Mouse (Mus musculus) liver, embryonic 11.5 days (tissue): Measurements from ENCODE around the gene Cplx1. TPM values are rescaled to one million over a fixed set of nuclear protein-coding genes. Genes with fewer than 3 reads are reported as not detected.

ENCODE experiments used
- ATAC-seq: fragments of 200-750 bp; cut with Nextera tagmentation; replicated peaks from 2 replicates; pipeline ENCODE4 v1.8.0; 2017; ENCODE audit warnings: moderate number of reproducible peaks, mild to moderate bottlenecking, moderate TSS enrichment, moderate library complexity; ENCODE audit not compliant: low FRiP score
- DNase-seq: peaks from one replicate; pipeline ENCODE4 v3.0.0-alpha.2; 2017; ENCODE audit warnings: low spot score
- H3K27ac ChIP-seq: fragments of 300-500 bp; sonication (generic); 2 replicates; pipeline ENCODE4 v1.5.1; 2014; ENCODE audit warnings: mild to moderate bottlenecking, low read depth, low read length, control low read depth
- H3K27me3 ChIP-seq: fragments of 300-500 bp; sonication (generic); replicated peaks from 2 replicates; pipeline ENCODE4 v1.6.1; 2014; ENCODE audit warnings: low read length, mixed read lengths; ENCODE audit not compliant: control insufficient read depth, insufficient read depth
- H3K36me3 ChIP-seq: fragments of 300-500 bp; sonication (generic); 2 replicates; pipeline ENCODE4 v1.6.1; 2014; ENCODE audit warnings: mild to moderate bottlenecking, low read length, moderate library complexity, mixed read lengths; ENCODE audit not compliant: control insufficient read depth, insufficient read depth
- H3K4me1 ChIP-seq: fragments of 300-500 bp; sonication (generic); replicated peaks from 2 replicates; pipeline ENCODE4 v1.6.1; 2014; ENCODE audit warnings: low read length, mixed read lengths; ENCODE audit not compliant: control insufficient read depth, insufficient read depth
- H3K4me2 ChIP-seq: fragments of 300-500 bp; sonication (generic); 2 replicates; pipeline ENCODE4 v1.6.1; 2014; ENCODE audit warnings: mild to moderate bottlenecking, control low read depth, moderate library complexity
- H3K4me3 ChIP-seq: fragments of 300-500 bp; sonication (generic); 2 replicates; pipeline ENCODE4 v1.5.1; 2014; ENCODE audit warnings: low read depth, low read length, control low read depth
- H3K9ac ChIP-seq: fragments of 300-500 bp; sonication (generic); 2 replicates; pipeline ENCODE4 v1.6.1; 2014; ENCODE audit warnings: low read depth, low read length, control low read depth
- H3K9me3 ChIP-seq: fragments of 300-500 bp; sonication (generic); 2 replicates; pipeline ENCODE4 v1.6.1; 2016; ENCODE audit warnings: low read length, inconsistent platforms, mixed read lengths; ENCODE audit not compliant: control insufficient read depth
- WGBS: fragments of 180-500 bp; shearing (Covaris S2); extraction: QIAGEN DNeasy Blood & Tissue Kit; methylation state at CpG from one replicate; pipeline ENCODE4 v1.1.7; 2014; 5-methylcytosine and 5-hydroxymethylcytosine counted together
- polyA plus RNA-seq: library from polyadenylated mRNA; unstranded; fragments of >200 nt; fragmentation: Nextera tagmentation; extraction: Ambion mirVana; gene quantifications from 2 replicates; pipeline ENCODE4 v1.2.1, GENCODE M21; 2014

Gene Cplx1
- polyA plus RNA-seq: not detected in 2 replicates

- ATAC-seq: no peak; the same call in 1 of the 2 replicates
- 2% methylated on average over 56 of the region's 56 CpGs for WGBS
- H3K9me3 ChIP-seq: no peaks in the 10 kb centered on the region
- H3K9ac ChIP-seq: no peak within 1 kb of the TSS
- no peaks in the 10 kb centered on the region for H3K36me3 ChIP-seq
- DNase-seq: peak; percentile 61
- H3K27me3 ChIP-seq: peaks cover 44% of the 10 kb centered on the region
- peak within 1 kb of the TSS; percentile 56 for H3K4me2 ChIP-seq
- no peak within 1 kb of the TSS for H3K27ac ChIP-seq
- no peaks in the 10 kb centered on the region; the same call in 1 of the 2 replicates for H3K4me1 ChIP-seq
- peak within 1 kb of the TSS; percentile 21 for H3K4me3 ChIP-seq
These were observed at the start of gene Cplx1 for GRCm38 (mm10) chr5:108549489-108550206. Gene Cplx1 (minus strand): TSS chr5:108550024.

- no peak overlapping the region for H3K27ac ChIP-seq
- H3K27me3 ChIP-seq: no peaks in the 10 kb centered on the region
- no peaks in the 10 kb centered on the region for H3K4me1 ChIP-seq
- H3K9me3 ChIP-seq: no peaks in the 10 kb centered on the region
- WGBS: 91% methylated on average over 3 of the region's 3 CpGs
- H3K9ac ChIP-seq: no peak overlapping the region
- H3K4me3 ChIP-seq: no peak overlapping the region
- DNase-seq (no peak), ATAC-seq (no peak)
- peaks cover 50% of the 10 kb centered on the region for H3K36me3 ChIP-seq
- H3K4me2 ChIP-seq: no peak overlapping the region
These were observed 31.6 kb upstream of the Cplx1 start for GRCm38 (mm10) chr5:108581361-108581891.

DNA sequence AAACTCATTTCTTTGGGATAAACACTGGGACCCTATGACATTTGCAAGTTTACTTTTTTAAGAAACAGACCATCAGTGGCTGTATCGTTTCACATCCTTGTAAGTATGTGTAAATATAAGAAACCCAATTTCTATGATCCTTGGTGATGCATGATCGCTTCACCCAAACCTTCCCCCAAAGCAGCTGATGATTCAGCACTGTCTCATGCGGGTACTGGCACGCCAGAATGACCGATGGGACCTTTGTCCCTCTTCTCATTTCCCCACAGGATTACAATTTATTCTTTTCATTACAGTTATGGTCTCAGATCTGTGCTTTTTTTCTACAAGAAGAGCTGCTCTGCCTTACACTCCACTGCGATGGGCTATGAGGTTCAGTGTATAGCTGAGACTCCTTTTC is 23.2 kb upstream of the Cplx1 start:
- no peak overlapping the region for H3K27ac ChIP-seq
- H3K9ac ChIP-seq: no peak overlapping the region
- H3K4me1 ChIP-seq: no peaks in the 10 kb centered on the region
- peaks cover 51% of the 10 kb centered on the region for H3K36me3 ChIP-seq
- no peaks in the 10 kb centered on the region for H3K27me3 ChIP-seq
- H3K4me3 ChIP-seq: no peak overlapping the region
- WGBS: 88% methylated on average over 6 of the region's 6 CpGs
- H3K4me2 ChIP-seq: no peak overlapping the region
- ATAC-seq: no peak
- DNase-seq: no peak
- H3K9me3 ChIP-seq: no peaks in the 10 kb centered on the region

DNA sequence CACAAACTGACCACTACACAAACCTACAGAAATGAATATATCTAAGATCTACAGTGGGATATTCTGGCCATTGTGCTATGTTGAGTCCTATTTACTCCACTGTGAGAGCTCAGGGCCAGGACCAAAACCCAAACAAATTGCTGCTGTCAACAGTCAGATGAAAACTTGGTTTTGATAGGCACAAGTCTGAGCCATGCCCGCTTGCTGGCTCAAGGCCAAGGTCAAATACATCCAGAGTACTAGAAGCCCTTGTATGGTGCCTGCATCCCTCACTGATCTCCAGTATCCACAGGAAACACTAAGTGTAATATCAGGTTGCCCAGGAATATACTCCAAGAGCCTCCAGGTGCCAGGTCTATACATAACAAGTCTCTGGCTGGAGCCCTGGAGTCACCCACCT is 21.2 kb upstream of the Cplx1 start:
- Histone ChIP-seq H3K9me3 (no peaks in the 10 kb centered on the region), H3K27me3 (no peaks in the 10 kb centered on the region), H3K4me3 (no peak overlapping the region), H3K4me1 (no peaks in the 10 kb centered on the region), H3K9ac (no peak overlapping the region), H3K27ac (no peak overlapping the region), H3K36me3 (peaks cover 49% of the 10 kb centered on the region), H3K4me2 (no peak overlapping the region)
- DNase-seq: no peak
- ATAC-seq: no peak
- 83% methylated on average over 1 of the region's 1 CpGs for WGBS

- 97% methylated on average over 2 of the region's 2 CpGs for WGBS
- Histone ChIP-seq H3K27ac (no peak overlapping the region), H3K9me3 (no peaks in the 10 kb centered on the region), H3K36me3 (peaks cover 35% of the 10 kb centered on the region), H3K4me2 (no peak overlapping the region), H3K4me3 (no peak overlapping the region), H3K27me3 (no peaks in the 10 kb centered on the region), H3K4me1 (no peaks in the 10 kb centered on the region), H3K9ac (no peak overlapping the region)
- DNase-seq (no peak), ATAC-seq (no peak)
These were observed 17.3 kb upstream of the Cplx1 start for GRCm38 (mm10) chr5:108567104-108567503.

- 72% methylated on average over 4 of the region's 4 CpGs for WGBS
- DNase-seq (no peak), ATAC-seq (no peak)
- no peak overlapping the region for H3K4me3 ChIP-seq
- no peaks in the 10 kb centered on the region for H3K9me3 ChIP-seq
- no peak overlapping the region for H3K9ac ChIP-seq
- no peak overlapping the region for H3K27ac ChIP-seq
- H3K4me1 ChIP-seq: no peaks in the 10 kb centered on the region
- no peaks in the 10 kb centered on the region for H3K27me3 ChIP-seq
- no peak overlapping the region for H3K4me2 ChIP-seq
- peaks cover 31% of the 10 kb centered on the region for H3K36me3 ChIP-seq
These were observed 16.7 kb upstream of the Cplx1 start for GRCm38 (mm10) chr5:108566523-108566922.

DNA sequence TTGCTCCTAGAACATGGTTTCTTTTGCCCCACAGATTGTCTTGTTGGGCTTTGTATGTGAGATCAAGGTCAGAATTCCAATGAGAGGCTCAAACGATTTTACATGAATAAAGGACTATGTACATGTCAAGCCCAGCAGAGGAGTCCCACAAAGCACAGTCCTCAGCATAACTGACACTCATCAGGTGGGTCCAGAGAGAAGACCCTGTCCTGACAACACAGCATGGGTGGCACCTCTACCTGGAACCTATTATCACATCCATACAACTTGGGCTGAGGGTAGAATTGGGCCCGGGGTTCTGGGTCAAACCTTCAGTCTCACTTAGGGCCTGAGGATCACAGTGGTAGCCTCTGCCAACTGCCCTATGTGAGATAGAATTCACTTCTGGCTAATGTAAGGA is 15.6 kb upstream of the Cplx1 start:
- WGBS: 92% methylated on average over 2 of the region's 2 CpGs
- Histone ChIP-seq H3K4me2 (no peak overlapping the region), H3K9ac (no peak overlapping the region), H3K27ac (no peak overlapping the region), H3K4me1 (no peaks in the 10 kb centered on the region), H3K27me3 (no peaks in the 10 kb centered on the region), H3K4me3 (no peak overlapping the region), H3K9me3 (no peaks in the 10 kb centered on the region), H3K36me3 (peaks cover 23% of the 10 kb centered on the region)
- ATAC-seq (no peak), DNase-seq (no peak)

DNA sequence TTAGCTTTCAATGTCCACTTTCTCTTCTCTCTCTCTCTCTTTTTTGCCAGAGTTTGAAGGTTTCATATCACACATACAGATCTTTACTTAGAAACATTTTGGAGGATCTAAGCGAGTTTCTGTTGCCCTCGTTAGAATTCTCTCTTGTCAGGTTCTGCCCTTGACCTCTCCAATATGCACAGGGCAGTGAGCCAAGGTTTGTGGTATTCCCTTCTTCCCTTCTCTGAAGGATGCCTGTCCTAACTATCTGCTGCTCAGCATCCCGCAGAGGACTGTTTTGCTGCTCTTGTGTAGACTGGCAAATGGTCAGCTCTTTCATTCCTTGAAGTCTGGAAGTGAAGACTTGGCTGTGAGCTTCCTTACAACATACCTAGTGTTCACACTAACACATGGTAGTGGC is 14.5 kb upstream of the Cplx1 start:
- no peaks in the 10 kb centered on the region for H3K4me1 ChIP-seq
- H3K27me3 ChIP-seq: no peaks in the 10 kb centered on the region
- no peak for ATAC-seq
- H3K27ac ChIP-seq: no peak overlapping the region
- WGBS: 80% methylated on average over 3 of the region's 3 CpGs
- no peak for DNase-seq
- H3K4me3 ChIP-seq: no peak overlapping the region
- no peak overlapping the region for H3K9ac ChIP-seq
- H3K4me2 ChIP-seq: no peak overlapping the region
- H3K36me3 ChIP-seq: peaks cover 14% of the 10 kb centered on the region
- H3K9me3 ChIP-seq: no peaks in the 10 kb centered on the region

DNA sequence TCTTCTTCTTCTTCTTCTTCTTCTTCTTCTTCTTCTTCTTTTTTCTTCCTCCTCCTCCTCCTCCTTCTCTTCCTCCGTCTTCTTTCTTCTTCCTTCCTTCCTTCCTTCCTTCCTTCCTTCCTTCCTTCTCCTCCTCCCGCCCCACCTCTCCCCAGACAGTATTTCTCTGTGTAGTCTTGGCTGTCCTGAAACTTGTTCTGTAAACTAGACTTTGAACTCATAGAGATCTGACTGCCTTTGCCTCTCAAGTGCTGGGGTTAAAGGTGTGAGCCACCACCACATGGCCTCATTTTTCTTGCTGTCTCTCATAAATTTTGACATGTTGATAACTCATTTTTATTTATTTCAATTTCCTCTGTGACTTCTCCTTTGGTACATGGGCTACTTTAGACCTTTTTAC is 12.7 kb upstream of the Cplx1 start:
- Histone ChIP-seq H3K4me3 (no peak overlapping the region), H3K27me3 (no peaks in the 10 kb centered on the region), H3K36me3 (no peaks in the 10 kb centered on the region; the same call in 1 of the 2 replicates), H3K27ac (no peak overlapping the region), H3K4me2 (no peak overlapping the region), H3K9ac (no peak overlapping the region), H3K4me1 (no peaks in the 10 kb centered on the region), H3K9me3 (no peaks in the 10 kb centered on the region)
- DNase-seq (no peak), ATAC-seq (no peak)
- 61% methylated on average over 2 of the region's 2 CpGs for WGBS
